Mouse (Mus musculus): ENCODE measurements around the gene Gm527. TPM values are rescaled to one million over a fixed set of nuclear protein-coding genes. Genes with fewer than 3 reads are reported as not detected.
A peak's percentile ranks its signal among the peaks of the same experiment; 100 is the strongest.

Gm527 gene
- 8.4 and 9.4 TPM in 2 replicates for polyA plus RNA-seq (2012; rRNA removed)

- peak; percentile 91 to 95 for DNase-seq (ENCODE audit: extremely low spot score in 1 of 2, low spot score in 1 of 2)
These were observed at the start of gene Gm527 for GRCm38 (mm10) chr12:64917578-64918471. Gm527 (plus strand) TSS chr12:64917906.

- no peak for DNase-seq (ENCODE audit: extremely low spot score in 1 of 2, low spot score in 1 of 2)
These were observed 46.6 kb upstream of the Gm527 start for GRCm38 (mm10) chr12:64871103-64871502.

GRCm38 (mm10) chr12:64897060-64897730 lies 20.5 kb upstream of the Gm527 start:
- DNase-seq (ENCODE audit: extremely low spot score in 1 of 2, low spot score in 1 of 2) = peak in 1 of 2 experiments; percentile 67

- peak in 1 of 2 experiments; percentile 24 for DNase-seq (ENCODE audit: extremely low spot score in 1 of 2, low spot score in 1 of 2)
These were observed 15.2 kb upstream of the Gm527 start for GRCm38 (mm10) chr12:64902506-64902905.

- DNase-seq (ENCODE audit: extremely low spot score in 1 of 2, low spot score in 1 of 2) = no peak
These were observed 14.5 kb upstream of the Gm527 start for GRCm38 (mm10) chr12:64903186-64903585.

- DNase-seq (ENCODE audit: extremely low spot score in 1 of 2, low spot score in 1 of 2) = peak in 1 of 2 experiments; percentile 45
These were observed 4.7 kb upstream of the Gm527 start for GRCm38 (mm10) chr12:64912996-64913395.

- no peak for DNase-seq (ENCODE audit: extremely low spot score in 1 of 2, low spot score in 1 of 2)
These were observed 971 bp upstream of the Gm527 start for GRCm38 (mm10) chr12:64916735-64917134.

GRCm38 (mm10) chr12:64937493-64937892 lies 19.8 kb downstream of the Gm527 start:
- no peak for DNase-seq (ENCODE audit: extremely low spot score in 1 of 2, low spot score in 1 of 2)

GRCm38 (mm10) chr12:64964560-64964959 lies 46.9 kb downstream of the Gm527 start:
- no peak for DNase-seq (ENCODE audit: extremely low spot score in 1 of 2, low spot score in 1 of 2)

GRCm38 (mm10) chr12:64965124-64966026 lies 47.7 kb downstream of the Gm527 start, which contains the start of the genes Klhl28 and Togaram1:
Klhl28 (minus strand) TSS chr12:64965534.
Togaram1 (plus strand) TSS chr12:64965804.
- peak; percentile 100 for DNase-seq (ENCODE audit: extremely low spot score in 1 of 2, low spot score in 1 of 2)

GRCm38 (mm10) chr12:64966101-64966631 lies 48.5 kb downstream of the Gm527 start:
- peak in 1 of 2 experiments; percentile 20 for DNase-seq (ENCODE audit: extremely low spot score in 1 of 2, low spot score in 1 of 2)

GRCm38 (mm10) chr12:64966652-64967435 lies 49.1 kb downstream of the Gm527 start:
- DNase-seq (ENCODE audit: extremely low spot score in 1 of 2, low spot score in 1 of 2) = peak in 1 of 2 experiments; percentile 11

- no peak for DNase-seq (ENCODE audit: extremely low spot score in 1 of 2, low spot score in 1 of 2)
These were observed 49.8 kb downstream of the Gm527 start for GRCm38 (mm10) chr12:64967470-64967869.

- no peak for DNase-seq (ENCODE audit: extremely low spot score in 1 of 2, low spot score in 1 of 2)
These were observed 50.4 kb downstream of the Gm527 start for GRCm38 (mm10) chr12:64968067-64968466.

GRCm38 (mm10) chr12:64971399-64971798 lies 53.7 kb downstream of the Gm527 start:
- DNase-seq (ENCODE audit: extremely low spot score in 1 of 2, low spot score in 1 of 2) = no peak

GRCm38 (mm10) chr12:64972063-64972462 lies 54.4 kb downstream of the Gm527 start:
- DNase-seq (ENCODE audit: extremely low spot score in 1 of 2, low spot score in 1 of 2) = no peak

All from frontal cortex, adult 2 months (tissue).